In the genomic region with DNA sequence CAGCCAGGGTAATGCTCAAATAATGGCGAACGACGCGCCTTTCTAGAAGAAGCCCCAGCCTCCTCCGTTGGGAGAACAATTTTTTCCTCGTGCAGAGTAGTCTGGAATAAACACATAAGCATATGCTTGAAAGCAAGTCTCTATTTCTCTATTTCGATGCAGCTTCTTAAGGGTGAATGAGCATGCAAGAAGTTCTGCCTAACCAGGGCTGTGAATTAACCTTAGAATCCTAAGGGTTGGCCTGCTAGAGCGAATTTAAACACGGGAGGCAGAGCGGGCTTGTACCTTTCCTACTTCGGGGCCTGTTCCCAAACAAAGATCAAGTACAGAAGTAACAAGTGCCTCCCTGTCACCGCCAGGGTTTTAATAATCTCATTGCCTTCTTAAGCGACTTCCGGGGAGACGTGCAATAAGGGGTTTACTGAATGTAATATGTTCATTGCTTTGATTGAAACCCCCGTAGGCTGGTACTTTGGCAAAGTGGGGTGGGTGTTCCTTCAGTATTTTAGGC, we compare ENCODE assay signal across 12 mouse cellular contexts. TPM values are rescaled to one million over a fixed set of nuclear protein-coding genes. Genes with fewer than 3 reads are reported as not detected.
A peak's percentile ranks its signal among the peaks of the same experiment; 100 is the strongest.
DNase-seq lines count a peak whose midpoint lies in the region; ATAC-seq lines count a peak whose summit lies in the region.
"Had no signal": no experiment of that assay in that cellular context is flagged by ENCODE, and none has a peak within 500 bp of the region (broad histone marks: within the 10 kb centered on the region; RNA-seq: fewer than 3 reads in every experiment).

No protein-coding gene starts in this region.

- DNase-seq in hindbrain, embryonic 11.5 days (ENCODE audit: low spot score), result peak; percentile 58
- DNase-seq in embryonic facial prominence, embryonic 10.5 days (ENCODE audit: low spot score), result peak; percentile 42
- peak; percentile 20 for DNase-seq in kidney, postnatal 14 days
- DNase-seq in neural tube, embryonic 11.5 days (ENCODE audit: low spot score), result peak; percentile 38
- no peak for DNase-seq in gastrocnemius, postnatal 14 days
- DNase-seq in adrenal gland, adult (ENCODE audit: inconsistent age in 2 of 2, low spot score in 1 of 2), result no peak
- DNase-seq in natural killer cell, adult 2 months (ENCODE audit: low spot score in 2 of 2), result no peak
- DNase-seq: adrenal gland, postnatal 25 days had no signal

- 0 out of 2 replicates have a peak, but pooled peaks cover 3% of the 10 kb centered on the region for H3K4me1 ChIP-seq in hindbrain, embryonic 11.5 days (replicated peaks; ENCODE audit: control insufficient read depth, insufficient read depth, low read length)
- peaks cover 15% of the 10 kb centered on the region for H3K4me1 ChIP-seq in hindbrain, embryonic 16.5 days (ENCODE audit: control insufficient read depth, insufficient read depth, low read depth, low read length)
- H3K4me1 ChIP-seq in embryonic facial prominence, embryonic 10.5 days, result peaks cover 71% of the 10 kb centered on the region
- peaks cover 9% of the 10 kb centered on the region for H3K4me1 ChIP-seq in neural tube, embryonic 11.5 days (ENCODE audit: control insufficient read depth, insufficient read depth, low read length)

- no peak overlapping the region for H3K4me3 ChIP-seq in hindbrain, embryonic 11.5 days (ENCODE audit: low read depth, low read length)
- no peak overlapping the region for H3K4me3 ChIP-seq in hindbrain, embryonic 16.5 days (ENCODE audit: low read length)
- peak overlapping the region; percentile 81 for H3K4me3 ChIP-seq in embryonic facial prominence, embryonic 10.5 days
- no peak overlapping the region for H3K4me3 ChIP-seq in neural tube, embryonic 11.5 days (ENCODE audit: low read depth, low read length)
- H3K4me3 ChIP-seq: intestine, embryonic 15.5 days had no signal

- 5% methylated on average over 16 of the region's 16 CpGs for WGBS in hindbrain, embryonic 11.5 days
- WGBS in hindbrain, embryonic 16.5 days, result 21% methylated on average over 16 of the region's 16 CpGs
- 8% methylated on average over 16 of the region's 16 CpGs for WGBS in embryonic facial prominence, embryonic 10.5 days
- 10% methylated on average over 16 of the region's 16 CpGs for WGBS in neural tube, embryonic 11.5 days

- ATAC-seq in hindbrain, embryonic 11.5 days (ENCODE audit: low FRiP score), result no peak
- ATAC-seq in hindbrain, embryonic 16.5 days, result no peak
- ATAC-seq in neural tube, embryonic 11.5 days (ENCODE audit: insufficient read depth, low FRiP score, low TSS enrichment), result no peak
- ATAC-seq: intestine, embryonic 15.5 days had no signal

- intact Hi-C loops in gastrocnemius, postnatal 14 days (cut with DNase I; ENCODE audit: low total_unique reads), result no loop called here

- H3K9ac ChIP-seq in hindbrain, embryonic 11.5 days (ENCODE audit: low read depth, low read length), result no peak overlapping the region
- H3K9ac ChIP-seq in hindbrain, embryonic 16.5 days (ENCODE audit: low read depth, low read length), result no peak overlapping the region
- H3K9ac ChIP-seq in neural tube, embryonic 11.5 days (ENCODE audit: low read length), result no peak overlapping the region
- H3K9ac ChIP-seq: embryonic facial prominence, embryonic 15.5 days; intestine, embryonic 15.5 days had no signal

- peak overlapping the region; percentile 19; the same call in 1 of the 2 replicates for H3K4me2 ChIP-seq in hindbrain, embryonic 11.5 days (replicated peaks; ENCODE audit: low read depth, low read length)
- H3K4me2 ChIP-seq in hindbrain, embryonic 16.5 days (ENCODE audit: low read length), result no peak overlapping the region
- H3K4me2 ChIP-seq in neural tube, embryonic 11.5 days (ENCODE audit: low read depth), result no peak overlapping the region
- H3K4me2 ChIP-seq: intestine, embryonic 15.5 days had no signal

- H3K27me3 ChIP-seq in hindbrain, embryonic 11.5 days (ENCODE audit: control insufficient read depth, insufficient read depth, low read length), result peaks cover 26% of the 10 kb centered on the region
- H3K27me3 ChIP-seq in hindbrain, embryonic 16.5 days (replicated peaks; ENCODE audit: control insufficient read depth, insufficient read depth, low read length), result peaks cover 38% of the 10 kb centered on the region
- peaks cover 37% of the 10 kb centered on the region for H3K27me3 ChIP-seq in embryonic facial prominence, embryonic 10.5 days (replicated peaks; ENCODE audit: low read depth, poor library complexity, severe bottlenecking)
- H3K27me3 ChIP-seq in neural tube, embryonic 11.5 days (ENCODE audit: control insufficient read depth, insufficient read depth, low read length), result peaks cover 28% of the 10 kb centered on the region

- no peaks in the 10 kb centered on the region for H3K36me3 ChIP-seq in hindbrain, embryonic 11.5 days (ENCODE audit: control insufficient read depth, insufficient read depth, low read length)
- no peaks in the 10 kb centered on the region for H3K36me3 ChIP-seq in hindbrain, embryonic 16.5 days (ENCODE audit: control insufficient read depth, insufficient read depth, low read length)
- H3K36me3 ChIP-seq in embryonic facial prominence, embryonic 10.5 days (replicated peaks), result no peaks in the 10 kb centered on the region
- no peaks in the 10 kb centered on the region for H3K36me3 ChIP-seq in neural tube, embryonic 11.5 days (ENCODE audit: control insufficient read depth, insufficient read depth, low read length)
- H3K36me3 ChIP-seq: embryonic facial prominence, embryonic 15.5 days; intestine, embryonic 15.5 days had no signal

- no peaks in the 10 kb centered on the region for H3K9me3 ChIP-seq in hindbrain, embryonic 11.5 days (ENCODE audit: control insufficient read depth, low read length)
- H3K9me3 ChIP-seq in hindbrain, embryonic 16.5 days (ENCODE audit: control insufficient read depth, low read length), result no peaks in the 10 kb centered on the region
- H3K9me3 ChIP-seq in embryonic facial prominence, embryonic 10.5 days, result no peaks in the 10 kb centered on the region
- H3K9me3 ChIP-seq in neural tube, embryonic 11.5 days (ENCODE audit: control insufficient read depth, low read length), result no peaks in the 10 kb centered on the region
- H3K9me3 ChIP-seq: embryonic facial prominence, embryonic 15.5 days; intestine, embryonic 15.5 days had no signal

- H3K27ac ChIP-seq in hindbrain, embryonic 11.5 days (ENCODE audit: low read depth, low read length), result no peak overlapping the region
- H3K27ac ChIP-seq in hindbrain, embryonic 16.5 days (ENCODE audit: low read depth, low read length), result no peak overlapping the region
- peak overlapping the region; percentile 98 for H3K27ac ChIP-seq in embryonic facial prominence, embryonic 10.5 days (replicated peaks)
- H3K27ac ChIP-seq in neural tube, embryonic 11.5 days (ENCODE audit: low read depth, low read length), result no peak overlapping the region
- H3K27ac ChIP-seq: embryonic facial prominence, embryonic 15.5 days; intestine, embryonic 15.5 days; macrophage had no signal

RNA-seq across cellular contexts. Expression of gene Mecom, which starts 42.0 kb away (rescaled TPM):
- 40.2 and 44.3 TPM in 2 replicates for polyA plus RNA-seq in hindbrain, embryonic 11.5 days (2014; fragmentation: Nextera tagmentation; extraction: Ambion mirVana)
- polyA plus RNA-seq in hindbrain, embryonic 16.5 days (2015; fragmentation: Nextera tagmentation; extraction: Ambion mirVana), result 7.0 and 7.9 TPM in 2 replicates
- 52.0 and 53.0 TPM in 2 replicates for polyA plus RNA-seq in embryonic facial prominence, embryonic 10.5 days (2016; fragmentation: Nextera tagmentation; extraction: Ambion mirVana)
- polyA plus RNA-seq in neural tube, embryonic 11.5 days (2014; fragmentation: Nextera tagmentation; extraction: Ambion mirVana), result 31.8 and 32.1 TPM in 2 replicates
- 10 to 100 TPM in 1 of 2 experiments, 1 to 10 TPM in 1; 9.8 to 12.2 TPM for total RNA-seq in gastrocnemius, postnatal 14 days (2021)
- polyA plus RNA-seq: macrophage had no signal

Comparison
In these comparisons a context has a peak if more than half of its experiments do, and no peak if none do; other contexts are left out.
1. DNase-seq: peak in hindbrain, embryonic 11.5 days (single experiment), embryonic facial prominence, embryonic 10.5 days (single experiment), kidney, postnatal 14 days (single experiment) and neural tube, embryonic 11.5 days (single experiment); none in gastrocnemius, postnatal 14 days (single experiment), adrenal gland, adult (0 of 2) and natural killer cell, adult 2 months (0 of 2).